Mouse (Mus musculus) testis, adult 2 months (tissue): ENCODE measurements around the gene 1700029F12Rik.

Experiments used
- CTCF ChIP-seq: fragments of 200-500 bp; IDR thresholded peaks from 2 replicates; pipeline ENCODE4 v1.5.1; 2012; ENCODE audit warnings: low read depth, mild to moderate bottlenecking, inconsistent platforms, low read length, moderate library complexity; ENCODE audit not compliant: control insufficient read depth, insufficient read depth, insufficient replicate concordance
- POLR2A ChIP-seq: fragments of 200-500 bp; IDR thresholded peaks from 2 replicates; pipeline ENCODE4 v1.6.1; 2012; ENCODE audit warnings: low read depth, mild to moderate bottlenecking, inconsistent platforms, low read length, moderate library complexity; ENCODE audit not compliant: control insufficient read depth

- TF ChIP-seq POLR2A (no peak), CTCF (no peak)
Measured at GRCm38 (mm10) chr13:97059746-97060145, 25.6 kb upstream of the 1700029F12Rik start.
